Mouse (Mus musculus) heart, adult 18-20 months (tissue): Measurements from ENCODE around the gene D430019H16Rik. TPM values are rescaled to one million over a fixed set of nuclear protein-coding genes. Genes with fewer than 3 reads are reported as not detected.

Experiments
- DNase-seq, 2 experiments: peaks; one replicate each; pipeline ENCODE4 v3.0.0; 2021 to 2022; ENCODE audit warnings: mixed read lengths in 1 of 2
- total RNA-seq, 2 experiments: library from RNA; stranded (reverse); gene quantifications; 2 replicates each; pipeline ENCODE4 v1.2.3; 2021

D430019H16Rik gene
- total RNA-seq, 2 experiments from 2014 or later, result 0.10 to 0.28 TPM

- DNase-seq, result no peak
Observed at GRCm38 (mm10) chr12:105537162-105537561, 83.5 kb downstream of the D430019H16Rik start.

- DNase-seq, result no peak
Observed at GRCm38 (mm10) chr12:105539649-105540048, 86.0 kb downstream of the D430019H16Rik start.

GRCm38 (mm10) chr12:105541590-105542402 lies 88.1 kb downstream of the D430019H16Rik start:
- no peak for DNase-seq

- no peak for DNase-seq
Observed at GRCm38 (mm10) chr12:105542513-105542912, 88.9 kb downstream of the D430019H16Rik start.

Other genes with a start within 250 kb of the D430019H16Rik start
- gene Tcl1, start 231.1 kb upstream of the D430019H16Rik start, total RNA-seq, result not detected
- gene Tunar, start 120.0 kb upstream of the D430019H16Rik start, total RNA-seq, result not detected
- under 1 TPM; 0.31 to 0.40 TPM for gene Bdkrb2, start 109.4 kb downstream of the D430019H16Rik start, total RNA-seq
- not detected for gene Bdkrb1, start 149.2 kb downstream of the D430019H16Rik start, total RNA-seq
- gene Gskip, start 231.0 kb downstream of the D430019H16Rik start, total RNA-seq, result 1 to 10 TPM; 7.9 to 8.8 TPM
- 10 to 100 TPM; 17.0 to 17.4 TPM for gene Atg2b, start 231.4 kb downstream of the D430019H16Rik start, total RNA-seq